Mouse (Mus musculus) left cerebral cortex, postnatal 25 days (tissue): Measurements from ENCODE around the gene Mecom. TPM values are rescaled to one million over a fixed set of nuclear protein-coding genes. Genes with fewer than 3 reads are reported as not detected.

Experiments used
- DNase-seq, 2 experiments: peaks; one replicate each; pipeline ENCODE4 v3.0.0; 2022; ENCODE audit warnings: low spot score in 2 of 2, mixed read lengths in 1 of 2
- intact Hi-C: fragments of 180-260 bp; cut with DNase I; formaldehyde crosslinking; loops from one replicate; pipeline ENCODE4 v1.15.1; 2025
- total RNA-seq, 2 experiments: library from RNA; stranded (reverse); gene quantifications; 2 replicates each; pipeline ENCODE4 v1.2.3; 2021

The Mecom gene
- total RNA-seq, 2 experiments from 2014 or later = 3.0 to 3.2 TPM

GRCm38 (mm10) chr3:30504561-30504960, 43.2 kb downstream of the Mecom start:
- DNase-seq = no peak
- intact Hi-C loops = no loop called here

- no peak for DNase-seq
- intact Hi-C loops = no loop called here
Measured at GRCm38 (mm10) chr3:30503821-30504220, 44.0 kb downstream of the Mecom start.

GRCm38 (mm10) chr3:30498202-30498828, 49.5 kb downstream of the Mecom start:
- intact Hi-C loops = no loop called here
- no peak for DNase-seq

- DNase-seq = no peak
- intact Hi-C loops = no loop called here
Measured at GRCm38 (mm10) chr3:30494371-30494770, 53.4 kb downstream of the Mecom start.

GRCm38 (mm10) chr3:30488808-30489207, 59.0 kb downstream of the Mecom start:
- DNase-seq = no peak

GRCm38 (mm10) chr3:30486422-30486821, 61.4 kb downstream of the Mecom start:
- intact Hi-C loops = no loop called here
- no peak for DNase-seq

More at GRCm38 (mm10) chr3:30488808-30489207, 59.0 kb downstream of the Mecom start:
- intact Hi-C loops = no loop called here

- intact Hi-C loops = no loop called here
- no peak for DNase-seq
Measured at GRCm38 (mm10) chr3:30483006-30483684, 64.7 kb downstream of the Mecom start.

- no peak for DNase-seq
- intact Hi-C loops = no loop called here
Measured at GRCm38 (mm10) chr3:30481682-30482081, 66.1 kb downstream of the Mecom start.

GRCm38 (mm10) chr3:30480551-30480950, 67.3 kb downstream of the Mecom start:
- intact Hi-C loops = no loop called here

GRCm38 (mm10) chr3:30478252-30478651, 69.6 kb downstream of the Mecom start:
- DNase-seq = no peak
- intact Hi-C loops = no loop called here

More at GRCm38 (mm10) chr3:30480551-30480950, 67.3 kb downstream of the Mecom start:
- DNase-seq = no peak

- intact Hi-C loops = no loop called here
- DNase-seq = no peak
Measured at GRCm38 (mm10) chr3:30477008-30477407, 70.8 kb downstream of the Mecom start.

GRCm38 (mm10) chr3:30475591-30475990, 72.2 kb downstream of the Mecom start:
- intact Hi-C loops = no loop called here

GRCm38 (mm10) chr3:30468068-30468835, 79.6 kb downstream of the Mecom start:
- intact Hi-C loops = no loop called here
- no peak for DNase-seq

More at GRCm38 (mm10) chr3:30475591-30475990, 72.2 kb downstream of the Mecom start:
- no peak for DNase-seq

- intact Hi-C loops = no loop called here
- no peak for DNase-seq
Measured at GRCm38 (mm10) chr3:30466031-30466650, 81.7 kb downstream of the Mecom start.

GRCm38 (mm10) chr3:30464497-30464896, 83.3 kb downstream of the Mecom start:
- intact Hi-C loops = no loop called here
- DNase-seq = no peak

- DNase-seq = no peak
Measured at GRCm38 (mm10) chr3:30461831-30462230, 86.0 kb downstream of the Mecom start.

GRCm38 (mm10) chr3:30460890-30461578, 86.8 kb downstream of the Mecom start:
- no peak for DNase-seq
- intact Hi-C loops = no loop called here

More at GRCm38 (mm10) chr3:30461831-30462230, 86.0 kb downstream of the Mecom start:
- intact Hi-C loops = no loop called here

GRCm38 (mm10) chr3:30459626-30460025, 88.2 kb downstream of the Mecom start:
- no peak for DNase-seq
- intact Hi-C loops = no loop called here

- DNase-seq = no peak
- intact Hi-C loops = no loop called here
Measured at GRCm38 (mm10) chr3:30457975-30458678, 89.7 kb downstream of the Mecom start.
